Mouse (Mus musculus) T-cell, adult 2 months (primary cell): Measurements from ENCODE around the gene Dnajc7.
"Not testable (repeated sequence)": the region's sequence is repeated elsewhere in the genome, so short reads cannot be mapped to it uniquely, and the experiment has no call there.

Source experiments
- DNase-seq: peaks from one replicate; pipeline ENCODE4 v3.0.0; 2022; ENCODE audit warnings: low spot score

Gene Dnajc7

GRCm38 (mm10) chr11:100619982-100620381 lies at the start of gene Dnajc7:
Dnajc7 (minus strand) TSS chr11:100620168.
- peak; percentile 83 for DNase-seq

- DNase-seq, result no peak
These were observed 39.8 kb upstream of the Dnajc7 start for GRCm38 (mm10) chr11:100659806-100660205.

- DNase-seq, result no peak
These were observed 36.5 kb upstream of the Dnajc7 start for GRCm38 (mm10) chr11:100656458-100656857.

- not testable (repeated sequence) for DNase-seq
These were observed 35.6 kb upstream of the Dnajc7 start for GRCm38 (mm10) chr11:100655589-100655988.

- DNase-seq, result no peak
These were observed 31.8 kb upstream of the Dnajc7 start for GRCm38 (mm10) chr11:100651748-100652147.

DNA sequence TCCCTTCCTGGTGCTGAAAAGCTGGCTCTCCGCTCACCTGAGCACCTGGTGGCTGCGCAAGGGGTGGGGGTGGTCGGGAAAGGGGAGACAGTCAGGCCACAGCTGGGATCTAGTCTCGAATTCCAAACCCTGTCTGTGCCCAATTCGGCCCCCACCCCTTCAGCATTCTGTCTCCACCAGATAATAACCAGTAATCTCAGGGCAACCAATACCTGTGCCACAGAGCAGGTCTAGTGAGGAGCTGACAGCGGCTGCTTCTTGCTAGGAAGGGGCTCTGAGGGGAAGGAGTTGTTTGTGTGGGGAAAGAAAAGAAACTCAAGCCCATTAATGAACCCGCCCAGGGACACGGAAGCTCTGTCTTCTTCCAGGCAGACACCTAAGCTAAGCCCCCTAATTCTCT lies 31.2 kb upstream of the Dnajc7 start:
- no peak for DNase-seq

DNA sequence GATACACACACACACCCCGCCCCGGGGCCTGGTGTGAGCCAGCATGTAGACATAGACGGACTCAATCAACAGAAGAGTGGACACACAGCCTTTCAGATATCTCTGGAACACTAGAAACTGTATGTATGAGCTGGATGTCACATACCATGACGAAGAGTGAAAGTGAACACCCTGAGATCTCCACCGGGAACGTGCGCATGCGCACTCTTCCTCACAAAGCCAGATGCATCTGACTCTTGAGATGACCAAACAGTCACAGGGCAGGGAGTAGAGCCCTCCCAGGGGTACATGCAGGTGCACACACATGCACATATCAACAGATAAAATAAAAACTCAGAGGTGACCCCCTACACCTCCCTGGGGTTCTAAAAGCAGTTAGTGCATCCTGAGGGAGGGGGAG lies 28.4 kb upstream of the Dnajc7 start:
- DNase-seq, result no peak

DNA sequence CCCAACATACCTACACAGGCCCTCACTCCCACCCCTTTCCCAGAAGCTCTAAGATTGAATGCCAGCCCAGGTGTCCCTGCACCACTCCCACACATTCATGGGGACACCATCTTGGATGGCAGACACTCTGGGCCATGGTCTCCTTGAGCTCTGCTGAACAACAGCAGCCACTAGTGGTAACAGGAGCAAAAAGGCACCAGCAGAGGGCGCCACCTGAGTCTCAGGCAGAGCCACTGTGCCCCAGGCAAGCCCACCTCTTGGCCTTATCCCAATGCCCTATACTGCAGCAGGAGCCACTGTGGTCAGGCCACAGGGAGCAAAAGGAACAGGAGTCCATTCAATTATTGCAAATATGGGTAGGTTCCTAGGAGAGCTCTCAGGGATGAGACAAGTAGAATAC lies 26.3 kb upstream of the Dnajc7 start:
- peak; percentile 35 for DNase-seq

DNA sequence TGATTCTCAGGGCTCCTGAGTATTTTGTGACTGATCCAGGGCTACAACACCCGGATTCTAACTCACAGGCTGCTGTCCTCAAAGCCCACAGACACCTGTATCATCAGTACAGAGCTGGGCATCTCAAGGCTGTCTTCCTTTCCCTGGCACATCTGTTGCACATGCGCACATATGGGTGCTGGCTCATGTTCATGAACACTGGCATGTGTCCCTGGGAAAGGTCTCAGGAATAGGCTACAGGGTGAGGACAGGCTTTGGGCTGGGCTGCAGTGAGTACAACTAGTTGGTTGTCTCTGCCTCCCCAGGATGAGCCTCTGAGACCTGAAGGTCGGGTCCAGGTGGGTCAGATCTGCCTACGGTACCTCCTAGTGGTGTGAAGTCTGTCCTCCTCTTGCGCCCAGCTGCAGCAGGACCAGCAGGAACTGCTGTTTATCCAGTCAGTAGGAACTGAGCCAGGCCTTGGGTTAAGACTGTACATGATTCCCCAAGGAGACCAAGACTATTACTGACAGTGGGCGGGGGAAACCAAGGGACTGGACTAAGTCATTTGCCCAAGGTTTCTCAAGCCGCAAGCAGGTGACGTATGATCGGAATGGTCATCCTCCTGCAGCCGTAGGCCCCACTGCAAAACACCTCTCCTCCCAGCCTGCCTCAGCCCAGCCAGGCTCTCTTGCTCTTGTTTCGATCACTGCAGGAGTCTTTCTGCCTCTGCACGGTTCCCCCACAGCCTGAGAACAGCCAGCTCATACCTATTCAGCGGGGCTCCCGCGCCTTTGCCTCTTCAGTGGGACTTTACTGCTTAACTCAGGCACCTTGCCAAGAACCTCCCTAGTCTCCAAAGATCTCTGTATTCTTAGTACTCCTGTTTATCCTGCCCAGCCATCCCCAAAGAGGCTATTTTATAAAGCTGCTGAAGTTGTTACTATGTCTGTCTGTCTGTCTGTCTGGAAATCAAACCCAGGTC lies 23.9 kb upstream of the Dnajc7 start:
- DNase-seq, result no peak

DNA sequence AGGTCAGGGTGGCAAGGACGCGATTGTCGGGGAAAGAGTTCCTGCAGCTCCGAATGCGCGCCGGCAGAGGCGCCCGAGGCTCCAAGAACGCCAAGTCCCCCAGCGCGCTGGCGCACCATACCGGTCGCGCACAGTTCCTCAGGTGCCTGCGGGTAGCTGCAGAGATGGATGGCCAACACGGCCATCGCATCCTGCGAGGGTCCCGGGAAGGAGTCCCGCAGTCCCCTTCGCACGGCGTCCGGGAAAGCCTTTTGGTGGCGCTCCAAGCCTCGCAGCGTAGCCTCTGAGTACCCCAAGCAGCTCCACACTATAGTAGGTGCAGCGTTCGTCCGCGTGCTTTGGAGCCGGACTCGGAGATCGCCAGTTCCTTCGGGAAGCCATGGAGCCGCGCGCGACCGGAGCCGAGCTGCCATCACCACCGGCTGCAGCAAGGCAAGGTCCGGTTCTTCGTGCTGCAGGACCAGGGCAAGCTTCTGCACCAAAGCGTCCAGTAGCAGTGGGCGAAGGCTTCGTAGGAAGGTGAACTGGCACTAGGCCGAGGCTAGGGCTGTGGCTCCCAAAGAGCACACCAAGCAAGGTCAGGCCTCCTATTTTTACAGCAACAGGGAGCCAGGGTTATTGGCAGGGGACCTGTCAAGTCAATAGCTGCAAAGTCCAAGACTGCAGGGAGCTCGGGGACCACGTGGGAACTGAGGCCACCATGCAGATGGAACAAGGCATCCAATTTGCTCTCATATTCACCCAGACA lies 20.4 kb upstream of the Dnajc7 start:
- no peak for DNase-seq

DNA sequence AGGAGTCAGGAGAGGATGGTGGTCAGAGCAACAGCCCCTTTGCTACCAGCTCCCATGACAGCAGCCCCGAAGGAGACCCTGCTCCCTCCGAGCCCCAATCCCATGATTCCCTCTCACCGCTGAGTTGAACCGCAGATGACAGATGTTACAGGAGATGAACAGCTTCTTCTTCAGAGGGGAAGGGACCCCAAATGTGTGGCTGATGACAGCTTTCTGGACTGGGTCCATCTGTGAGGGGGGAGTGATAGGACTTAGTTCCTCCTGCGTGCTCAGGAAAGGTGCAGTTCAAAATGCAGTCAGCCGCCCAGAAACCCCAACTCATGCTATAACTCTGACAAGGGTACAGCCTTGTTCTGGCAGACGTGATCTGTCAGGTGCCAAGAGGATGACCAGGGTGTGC lies 14.6 kb upstream of the Dnajc7 start:
- DNase-seq, result no peak

DNA sequence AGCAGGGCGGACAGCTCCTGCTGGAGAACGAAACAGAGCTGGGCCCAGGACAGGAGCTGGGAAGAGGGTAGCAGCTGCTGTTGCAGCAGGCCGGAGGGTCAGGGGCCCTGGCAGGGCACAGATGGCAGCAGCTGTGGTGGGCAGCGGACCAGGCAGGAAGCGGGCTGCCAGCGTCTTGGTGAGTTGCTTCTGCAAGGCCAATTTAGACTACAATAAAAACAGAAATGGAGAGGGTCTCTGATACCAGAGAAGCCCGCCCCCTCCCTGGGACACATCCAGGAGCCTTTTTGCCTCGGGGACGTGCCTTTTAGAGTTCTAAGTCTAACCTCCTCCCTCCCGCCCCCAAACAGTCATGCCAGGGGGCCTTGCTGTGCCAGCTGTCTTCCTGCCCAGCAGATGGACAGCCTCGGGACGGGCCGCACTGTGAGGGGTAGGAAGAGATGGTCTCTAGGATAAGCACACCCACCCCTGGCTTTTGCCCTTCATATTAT lies 8.9 kb upstream of the Dnajc7 start:
- no peak for DNase-seq

GRCm38 (mm10) chr11:100628056-100628455 lies 8.1 kb upstream of the Dnajc7 start:
- no peak for DNase-seq

GRCm38 (mm10) chr11:100626701-100627195 lies 6.8 kb upstream of the Dnajc7 start:
- peak; percentile 75 for DNase-seq

DNA sequence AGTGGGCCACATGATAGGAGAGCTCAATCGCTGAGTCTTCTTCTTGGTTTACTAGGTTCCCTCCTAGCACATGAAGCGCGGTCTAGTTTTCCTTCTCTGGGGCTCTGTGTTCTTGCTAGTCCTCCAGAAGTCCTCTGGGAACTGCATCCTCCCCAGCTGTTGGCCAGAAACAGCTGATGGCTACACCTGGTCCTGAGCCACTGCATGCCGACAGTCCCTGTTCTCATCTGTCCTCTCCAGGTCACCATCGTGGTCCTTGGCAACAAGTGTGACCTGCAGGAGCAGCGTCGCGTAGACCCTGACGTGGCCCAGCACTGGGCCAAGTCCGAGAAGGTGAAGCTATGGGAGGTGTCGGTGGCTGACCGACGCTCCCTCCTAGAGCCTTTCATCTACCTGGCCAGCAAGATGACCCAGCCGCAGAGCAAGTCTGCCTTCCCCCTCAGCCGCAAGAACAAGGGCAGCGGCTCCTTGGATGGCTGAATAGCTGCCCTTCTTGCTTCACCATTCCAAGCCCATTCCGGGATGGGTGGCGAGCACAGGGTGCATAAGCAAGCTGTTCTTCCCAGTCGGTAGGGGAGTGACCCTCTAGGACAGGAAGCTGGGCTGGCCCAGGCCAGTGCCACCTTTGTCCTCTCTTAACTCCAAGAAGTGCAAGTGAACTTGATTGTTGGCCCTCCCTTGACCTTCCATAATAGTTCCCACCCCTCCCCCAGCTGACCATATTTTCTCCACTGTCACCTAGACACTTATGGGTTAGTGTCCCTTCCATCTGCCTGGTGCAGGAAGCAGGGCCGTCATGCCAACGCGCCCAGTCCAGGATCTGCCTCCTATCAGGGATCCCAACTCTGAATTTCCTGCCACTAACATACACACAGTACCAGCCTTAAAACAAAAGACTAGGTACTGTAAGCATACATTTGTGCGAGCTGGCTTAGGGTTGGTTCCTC lies 6.1 kb upstream of the Dnajc7 start:
- DNase-seq, result no peak

DNA sequence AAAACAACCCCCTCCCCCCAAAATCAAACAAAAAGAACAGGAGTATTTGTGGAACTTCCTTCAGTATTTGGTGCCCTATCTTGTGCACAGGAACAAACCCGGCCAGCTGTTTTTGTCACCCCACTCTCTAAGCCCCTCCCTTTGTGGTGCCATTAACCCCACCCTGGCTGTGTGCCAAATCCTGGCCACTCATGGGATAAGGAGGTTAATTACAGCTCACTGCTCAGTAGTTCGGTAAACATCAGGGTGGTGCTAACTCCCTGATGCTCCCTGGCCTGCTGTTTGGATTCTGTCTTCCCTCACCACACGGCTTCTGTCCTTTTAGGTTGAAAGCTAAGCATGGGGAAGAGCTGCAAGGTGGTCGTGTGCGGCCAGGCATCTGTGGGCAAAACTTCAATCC lies 3.9 kb upstream of the Dnajc7 start:
- no peak for DNase-seq

GRCm38 (mm10) chr11:100622714-100623113 lies 2.7 kb upstream of the Dnajc7 start:
- DNase-seq, result peak; percentile 93

DNA sequence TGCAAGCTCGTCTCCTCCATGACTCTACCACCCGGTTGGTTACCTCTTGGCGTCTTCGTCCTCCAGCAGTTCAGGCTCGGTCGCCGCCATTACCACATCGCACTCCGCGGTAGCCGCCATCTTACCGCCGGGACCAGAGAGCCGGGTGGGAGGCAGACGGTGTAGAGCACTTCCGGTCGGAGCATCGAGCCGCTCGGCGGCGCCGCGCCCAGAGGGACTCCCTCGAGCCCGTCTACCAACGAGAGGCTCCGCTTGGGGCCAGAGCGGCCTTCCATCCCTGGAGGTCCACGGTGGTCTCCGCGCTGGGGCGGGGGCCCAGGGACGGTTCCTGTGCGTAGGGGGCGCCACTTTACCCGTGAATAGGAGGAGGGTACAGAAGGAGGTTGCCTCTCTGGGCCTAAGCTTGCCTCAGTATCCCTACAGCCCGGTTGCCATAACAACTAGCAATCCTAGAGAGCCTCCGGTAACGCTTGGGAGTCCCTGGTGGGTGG lies 438 bp downstream of the Dnajc7 start:
- peak; percentile 93 for DNase-seq

DNA sequence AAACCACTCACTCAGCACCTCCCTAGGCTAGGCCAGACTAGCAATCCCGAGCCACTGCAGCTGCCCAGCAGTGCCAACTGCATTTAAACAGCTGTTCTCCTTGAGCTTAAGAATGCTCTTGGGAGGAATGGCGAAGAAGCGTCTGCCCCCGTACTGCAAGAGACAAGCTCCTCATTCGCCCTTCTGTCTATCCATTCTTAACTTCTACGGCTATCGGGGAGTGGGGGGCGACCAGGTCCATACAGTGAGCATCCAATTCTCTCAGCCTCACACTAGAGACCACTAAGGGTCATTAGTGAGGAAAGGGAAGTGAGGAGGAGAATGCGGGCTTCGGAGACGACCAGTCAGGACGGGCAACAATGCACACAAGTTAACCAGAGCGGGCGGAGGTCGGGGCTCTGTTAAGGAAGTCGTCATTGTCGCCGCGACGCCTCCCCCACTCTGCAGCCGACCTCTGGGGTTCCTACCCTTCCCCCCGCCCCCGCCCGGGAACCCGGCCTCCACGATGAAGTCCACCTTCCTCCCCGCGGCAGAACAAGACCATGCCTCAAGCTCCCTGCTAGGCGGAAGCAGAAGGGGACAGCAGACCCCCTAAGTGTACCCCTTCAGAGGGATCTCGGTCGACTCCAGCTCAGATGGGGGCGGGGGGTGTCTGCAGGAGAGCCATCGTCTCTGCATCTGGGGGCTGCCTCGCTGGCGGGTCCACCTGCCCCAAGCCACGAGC lies 1.0 kb downstream of the Dnajc7 start, which contains the start of gene Nkiras2:
TSS of gene Nkiras2 (plus strand) at position 484 of the 724 bp plus-strand sequence.
- peak; percentile 74 for DNase-seq

DNA sequence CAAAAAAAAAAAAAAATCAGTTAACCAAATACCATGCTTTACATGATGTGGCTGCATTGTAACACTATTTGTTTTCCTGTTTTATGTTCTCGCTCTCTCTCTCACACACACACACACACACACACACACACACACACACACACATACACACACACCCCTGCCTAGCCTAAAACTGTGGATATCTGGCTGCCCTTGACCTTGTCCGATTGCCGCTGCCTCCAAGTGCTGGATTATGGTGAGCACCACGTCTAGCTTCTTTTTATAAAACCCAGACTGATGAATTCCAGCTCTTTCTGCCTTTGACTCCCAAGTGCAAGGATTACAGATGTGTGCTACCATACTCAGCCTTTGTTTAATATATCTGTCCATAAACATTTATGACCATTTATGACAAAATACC lies 2.5 kb downstream of the Dnajc7 start:
- no peak for DNase-seq

GRCm38 (mm10) chr11:100616836-100617235 lies 3.1 kb downstream of the Dnajc7 start:
- DNase-seq, result not testable (repeated sequence)
